ENCODE assay signal across 10 mouse cellular contexts in genomic region chr8:126309015-126309414, GRCm38 (mm10). TPM values are rescaled to one million over a fixed set of nuclear protein-coding genes. Genes with fewer than 3 reads are reported as not detected.
DNase-seq lines count a peak whose midpoint lies in the region; ATAC-seq lines count a peak whose summit lies in the region.
"Had no signal": no experiment of that assay in that cellular context is flagged by ENCODE, and none has a peak within 500 bp of the region (broad histone marks: within the 10 kb centered on the region; RNA-seq: fewer than 3 reads in every experiment).

No protein-coding gene starts in this region.

- no peak overlapping the region for H3K4me3 ChIP-seq in hindbrain, embryonic 14.5 days (replicated peaks; ENCODE audit: low read length)
- no peak overlapping the region for H3K4me3 ChIP-seq in hindbrain, embryonic 11.5 days (ENCODE audit: low read depth, low read length)
- no peak overlapping the region for H3K4me3 ChIP-seq in forebrain, embryonic 12.5 days (replicated peaks)
- H3K4me3 ChIP-seq: erythroblast, embryonic 14.5 days had no signal

- ATAC-seq in hindbrain, embryonic 14.5 days (ENCODE audit: low FRiP score): no peak
- no peak for ATAC-seq in hindbrain, embryonic 11.5 days (ENCODE audit: low FRiP score)
- no peak for ATAC-seq in granulocyte monocyte progenitor cell, adult 5-6 weeks (replicated peaks; ENCODE audit: poor library complexity, severe bottlenecking)
- no peak for ATAC-seq in forebrain, embryonic 12.5 days (ENCODE audit: low FRiP score)

- WGBS in hindbrain, embryonic 14.5 days: 40% methylated on average over 1 of the region's 1 CpGs
- 57% methylated on average over 1 of the region's 1 CpGs for WGBS in hindbrain, embryonic 11.5 days
- WGBS in forebrain, embryonic 12.5 days: 48% methylated on average over 1 of the region's 1 CpGs

- H3K9me3 ChIP-seq in hindbrain, embryonic 14.5 days (ENCODE audit: control insufficient read depth, low read length): no peaks in the 10 kb centered on the region
- no peaks in the 10 kb centered on the region for H3K9me3 ChIP-seq in hindbrain, embryonic 11.5 days (ENCODE audit: control insufficient read depth, low read length)
- no peaks in the 10 kb centered on the region for H3K9me3 ChIP-seq in forebrain, embryonic 12.5 days

- H3K27ac ChIP-seq in hindbrain, embryonic 14.5 days: no peak overlapping the region
- no peak overlapping the region for H3K27ac ChIP-seq in hindbrain, embryonic 11.5 days (ENCODE audit: low read depth, low read length)
- no peak overlapping the region for H3K27ac ChIP-seq in forebrain, embryonic 12.5 days
- H3K27ac ChIP-seq: macrophage had no signal

- no peaks in the 10 kb centered on the region for H3K36me3 ChIP-seq in hindbrain, embryonic 14.5 days (replicated peaks; ENCODE audit: control insufficient read depth, insufficient read depth)
- H3K36me3 ChIP-seq in hindbrain, embryonic 11.5 days (ENCODE audit: control insufficient read depth, insufficient read depth, low read length): no peaks in the 10 kb centered on the region
- no peaks in the 10 kb centered on the region for H3K36me3 ChIP-seq in forebrain, embryonic 12.5 days (replicated peaks)

- H3K27me3 ChIP-seq in hindbrain, embryonic 14.5 days (ENCODE audit: control insufficient read depth, insufficient read depth, low read length): no peaks in the 10 kb centered on the region
- H3K27me3 ChIP-seq in hindbrain, embryonic 11.5 days (ENCODE audit: control insufficient read depth, insufficient read depth, low read length): no peaks in the 10 kb centered on the region
- H3K27me3 ChIP-seq in forebrain, embryonic 12.5 days: no peaks in the 10 kb centered on the region

- H3K9ac ChIP-seq in hindbrain, embryonic 14.5 days: no peak overlapping the region
- no peak overlapping the region for H3K9ac ChIP-seq in hindbrain, embryonic 11.5 days (ENCODE audit: low read depth, low read length)
- no peak overlapping the region for H3K9ac ChIP-seq in forebrain, embryonic 12.5 days

- H3K4me2 ChIP-seq in hindbrain, embryonic 14.5 days (replicated peaks): no peak overlapping the region
- no peak overlapping the region for H3K4me2 ChIP-seq in hindbrain, embryonic 11.5 days (replicated peaks; ENCODE audit: low read depth, low read length)
- H3K4me2 ChIP-seq in forebrain, embryonic 12.5 days: no peak overlapping the region

- peak; percentile 78 for DNase-seq in hindbrain, embryonic 14.5 days (ENCODE audit: low spot score)
- no peak for DNase-seq in hindbrain, embryonic 11.5 days (ENCODE audit: low spot score)
- DNase-seq in 416B (ENCODE audit: low read depth): peak; percentile 9
- peak; percentile 72 to 76 for DNase-seq in adrenal gland, postnatal 36 days
- DNase-seq in kidney, postnatal 25 days: peak; percentile 96 to 97
- DNase-seq in embryo, embryonic 9.5 days (ENCODE audit: extremely low spot score): no peak

- no peaks in the 10 kb centered on the region for H3K4me1 ChIP-seq in hindbrain, embryonic 14.5 days (replicated peaks; ENCODE audit: control insufficient read depth, insufficient read depth, low read length)
- no peaks in the 10 kb centered on the region for H3K4me1 ChIP-seq in hindbrain, embryonic 11.5 days (replicated peaks; ENCODE audit: control insufficient read depth, insufficient read depth, low read length)
- no peaks in the 10 kb centered on the region for H3K4me1 ChIP-seq in forebrain, embryonic 12.5 days

RNA-seq across cellular contexts. Expression of gene Slc35f3, which starts 10.7 kb away (rescaled TPM):
- 3.4 and 3.6 TPM in 2 replicates for polyA plus RNA-seq in hindbrain, embryonic 14.5 days (2014; fragmentation: Nextera tagmentation; extraction: Ambion mirVana)
- 0.08 and 0.22 TPM in 2 replicates for polyA plus RNA-seq in hindbrain, embryonic 11.5 days (2014; fragmentation: Nextera tagmentation; extraction: Ambion mirVana)
- total RNA-seq in adrenal gland, postnatal 36 days (2021): 1 to 10 TPM in 1 of 2 experiments, under 1 TPM in 1; 0.20 to 2.8 TPM
- total RNA-seq in granulocyte monocyte progenitor cell, adult 5-6 weeks (2014; fragmentation: Nextera tagmentation): not detected in 2 replicates
- not detected in 2 replicates for total RNA-seq in granulocyte monocyte progenitor cell, adult 5-6 weeks (2017)
- 0.15 TPM in 1 of 2 replicates, not detected in the other for polyA plus RNA-seq in forebrain, embryonic 12.5 days (2016; fragmentation: Nextera tagmentation; extraction: Ambion mirVana)
- polyA plus RNA-seq: erythroblast, embryonic 14.5 days; macrophage had no signal

Comparison
In these comparisons a context has a peak if more than half of its experiments do, and no peak if none do; other contexts are left out.
1. DNase-seq: peak in hindbrain, embryonic 14.5 days (single experiment), 416B (single experiment), adrenal gland, postnatal 36 days (2 of 2) and kidney, postnatal 25 days (2 of 2); none in hindbrain, embryonic 11.5 days (single experiment) and embryo, embryonic 9.5 days (single experiment).